Mouse (Mus musculus) testis, postnatal 14 days (tissue): ENCODE data around the gene Zbtb4.
A peak's percentile ranks its signal among the peaks of the same experiment; 100 is the strongest.
"Not testable (repeated sequence)": the region's sequence is repeated elsewhere in the genome, so short reads cannot be mapped to it uniquely, and the experiment has no call there.

ENCODE experiments used
- DNase-seq: peaks from one replicate; pipeline ENCODE4 v3.0.0; 2021; ENCODE audit warnings: low spot score

The Zbtb4 gene

GRCm38 (mm10) chr11:69765221-69766125 is at the start of gene Zbtb4:
Zbtb4 (plus strand) TSS chr11:69765912.
- DNase-seq, result peak; percentile 28

- DNase-seq, result peak; percentile 78
These were observed 49.8 kb upstream of the Zbtb4 start for GRCm38 (mm10) chr11:69715929-69716328.

GRCm38 (mm10) chr11:69716953-69717352 is 48.8 kb upstream of the Zbtb4 start:
- DNase-seq, result no peak

- no peak for DNase-seq
These were observed 47.1 kb upstream of the Zbtb4 start for GRCm38 (mm10) chr11:69718661-69719060.

GRCm38 (mm10) chr11:69719423-69719822 is 46.3 kb upstream of the Zbtb4 start:
- DNase-seq, result peak; percentile 50

- DNase-seq, result no peak
These were observed 44.9 kb upstream of the Zbtb4 start for GRCm38 (mm10) chr11:69720852-69721251.

- no peak for DNase-seq
These were observed 42.6 kb upstream of the Zbtb4 start for GRCm38 (mm10) chr11:69723074-69723473.

GRCm38 (mm10) chr11:69725951-69726350 is 39.8 kb upstream of the Zbtb4 start:
- DNase-seq, result no peak

- DNase-seq, result peak; percentile 60
These were observed 36.6 kb upstream of the Zbtb4 start for GRCm38 (mm10) chr11:69729063-69729462.

GRCm38 (mm10) chr11:69731408-69731807 is 34.3 kb upstream of the Zbtb4 start:
- not testable (repeated sequence) for DNase-seq

- DNase-seq, result no peak
These were observed 14.1 kb upstream of the Zbtb4 start for GRCm38 (mm10) chr11:69751635-69752034.

GRCm38 (mm10) chr11:69752686-69753085 is 13.0 kb upstream of the Zbtb4 start:
- no peak for DNase-seq

- no peak for DNase-seq
These were observed 11.5 kb upstream of the Zbtb4 start for GRCm38 (mm10) chr11:69754233-69754632.

- no peak for DNase-seq
These were observed 11.0 kb upstream of the Zbtb4 start for GRCm38 (mm10) chr11:69754701-69755100.

- no peak for DNase-seq
These were observed 8.2 kb upstream of the Zbtb4 start for GRCm38 (mm10) chr11:69757303-69758089.

- peak; percentile 90 for DNase-seq
These were observed 7.6 kb upstream of the Zbtb4 start for GRCm38 (mm10) chr11:69758090-69758456.

- DNase-seq, result peak; percentile 97
These were observed 7.2 kb upstream of the Zbtb4 start, which contains the start of gene Polr2a for GRCm38 (mm10) chr11:69758478-69758970. Polr2a (minus strand) TSS chr11:69758637.

- peak; percentile 92 for DNase-seq
These were observed 6.6 kb upstream of the Zbtb4 start for GRCm38 (mm10) chr11:69758971-69759721.

GRCm38 (mm10) chr11:69760160-69760900 is 5.4 kb upstream of the Zbtb4 start:
- no peak for DNase-seq

- no peak for DNase-seq
These were observed 4.9 kb upstream of the Zbtb4 start for GRCm38 (mm10) chr11:69760901-69761200.

GRCm38 (mm10) chr11:69761868-69762267 is 3.8 kb upstream of the Zbtb4 start, which contains the start of gene Slc35g3:
Slc35g3 (minus strand) TSS chr11:69761968.
- DNase-seq, result no peak
